Mouse (Mus musculus) left cerebral cortex, adult 18-20 months (tissue): ENCODE results near the gene Fras1. TPM values are rescaled to one million over a fixed set of nuclear protein-coding genes. Genes with fewer than 3 reads are reported as not detected.
A peak's percentile ranks its signal among the peaks of the same experiment; 100 is the strongest.

Experiments
- DNase-seq, 2 experiments: peaks; one replicate each; pipeline ENCODE4 v3.0.0; 2021 to 2022; ENCODE audit warnings: low spot score in 2 of 2, mixed read lengths in 1 of 2
- total RNA-seq, 2 experiments: library from RNA; stranded (reverse); gene quantifications; 2 replicates each; pipeline ENCODE4 v1.2.3; 2021

Gene Fras1
- total RNA-seq, 2 experiments from 2014 or later, result 20.1 to 23.3 TPM

DNA sequence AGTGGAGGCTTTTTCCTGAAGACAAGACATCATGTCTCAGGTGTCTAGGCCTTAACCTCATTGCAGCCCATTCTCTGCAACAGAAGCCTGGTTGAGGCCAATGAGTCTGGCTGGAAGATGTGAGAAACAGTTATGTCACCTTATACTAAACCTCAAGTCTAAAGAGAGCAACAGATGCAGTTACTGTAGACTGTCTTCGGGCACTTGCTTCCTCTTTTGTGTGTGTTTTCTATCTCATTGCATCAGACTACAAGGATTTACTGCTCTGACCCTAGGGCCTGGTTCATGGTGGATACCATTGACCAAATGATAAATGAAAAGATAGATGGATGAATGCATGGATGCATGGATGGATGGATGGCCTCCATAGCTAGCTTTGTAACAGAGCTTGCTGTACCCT, 388.3 kb downstream of the Fras1 start:
- DNase-seq, result no peak

DNA sequence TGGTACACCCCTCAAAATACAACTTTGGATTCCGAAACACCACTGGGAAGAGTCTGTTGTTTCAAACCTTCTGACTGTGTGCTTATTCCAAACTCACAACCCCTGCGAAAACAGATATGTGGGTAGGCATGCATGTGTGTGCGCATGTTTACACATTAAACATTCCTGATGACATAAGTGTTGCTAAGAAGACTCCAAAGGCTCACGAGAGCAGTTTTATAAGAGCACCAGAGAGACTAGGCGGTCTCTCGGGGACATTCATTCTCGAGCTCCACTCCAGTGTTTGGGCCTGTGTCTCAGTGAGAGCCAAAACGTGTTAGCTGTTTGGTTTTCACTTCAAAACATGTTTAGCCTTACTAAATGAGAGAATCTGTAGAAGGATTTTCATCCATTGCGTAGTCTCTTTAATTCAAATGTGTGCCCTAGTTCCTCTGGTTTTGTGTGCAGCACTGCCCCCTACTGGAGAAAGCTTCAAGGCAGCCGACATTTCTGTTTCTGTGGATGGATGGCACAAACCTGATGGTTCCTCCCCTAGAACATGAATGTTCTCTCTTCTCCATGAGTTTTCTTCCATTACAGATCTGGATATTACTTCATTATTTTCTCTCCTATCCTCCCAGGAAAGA, 395.2 kb downstream of the Fras1 start:
- peak; percentile 77 to 82 for DNase-seq

DNA sequence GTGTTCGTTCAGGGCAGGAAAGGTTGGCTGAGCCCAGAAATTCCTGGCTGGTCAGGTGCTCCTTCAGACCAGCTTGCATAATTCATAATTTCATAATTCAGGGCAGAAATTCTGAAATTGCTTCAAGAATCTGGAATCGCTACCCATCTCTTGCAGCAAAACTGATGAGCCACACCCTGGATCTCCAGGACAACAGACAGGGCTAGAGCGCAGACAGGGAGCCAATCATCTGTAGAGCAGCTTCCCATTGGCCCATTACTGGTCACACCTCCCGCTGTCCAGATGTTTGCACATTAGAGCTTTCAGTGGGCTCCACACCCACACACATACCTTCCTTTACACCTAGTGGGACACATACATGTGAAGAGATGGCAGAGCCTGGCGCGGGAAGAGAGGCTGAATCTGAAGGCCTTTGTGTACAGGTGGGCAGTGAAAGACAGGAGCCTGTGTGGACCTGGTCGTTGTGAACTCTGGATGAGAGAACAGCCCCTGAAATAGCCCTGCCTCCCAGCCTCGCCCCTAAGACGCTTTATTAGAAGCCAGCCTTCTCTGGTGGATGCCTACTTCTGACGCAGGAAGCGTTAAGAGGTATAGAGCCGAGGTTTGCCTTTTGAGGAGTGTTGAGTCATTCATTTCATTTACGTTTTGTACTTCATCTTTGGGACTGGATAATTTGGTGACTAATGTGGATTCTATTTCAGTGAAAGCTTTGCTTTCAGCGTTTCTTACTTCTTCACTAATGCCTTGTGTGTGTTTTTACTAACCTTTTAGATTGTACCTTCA, 409.9 kb downstream of the Fras1 start:
- DNase-seq, result no peak

DNA sequence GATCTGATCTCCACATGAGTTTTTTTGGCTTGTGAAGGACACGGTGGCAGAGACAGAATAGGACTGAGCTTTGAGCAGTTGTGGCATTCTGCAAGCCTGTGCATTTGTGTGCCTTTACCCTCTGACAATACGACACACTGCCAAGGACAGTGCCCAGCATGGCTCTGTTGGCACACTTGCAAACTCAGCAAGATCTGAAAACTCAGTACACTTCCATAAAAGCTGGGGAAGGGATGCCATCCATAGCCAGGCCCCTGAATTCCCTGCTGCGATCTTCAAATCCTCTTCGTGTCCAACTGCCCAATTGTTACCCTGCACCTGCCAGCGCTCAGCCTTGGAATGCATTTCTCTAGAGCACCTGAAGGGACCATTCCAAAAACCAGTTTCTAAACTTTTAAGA, 411.3 kb downstream of the Fras1 start:
- no peak for DNase-seq

DNA sequence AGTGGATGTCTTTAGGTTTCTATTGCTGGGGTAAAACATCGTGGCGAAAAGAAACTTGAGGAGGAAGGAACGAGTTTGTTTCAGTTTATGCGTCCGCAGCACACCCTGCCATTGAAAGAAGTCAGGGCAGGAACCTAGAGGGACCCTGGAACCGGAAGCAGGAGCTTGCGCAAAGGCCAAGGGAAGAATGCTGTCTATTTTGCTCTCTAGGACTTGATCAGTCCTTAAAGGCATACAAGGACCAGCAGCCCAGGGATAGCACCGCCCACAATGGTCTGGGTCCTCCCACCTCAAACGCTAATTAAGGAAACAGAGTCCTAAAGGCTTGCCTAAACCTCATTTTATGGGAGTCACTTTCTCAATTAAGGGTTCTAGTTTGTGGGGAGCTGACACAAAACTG, 418.7 kb downstream of the Fras1 start:
- no peak for DNase-seq

GRCm38 (mm10) chr5:96792936-96793718, 419.4 kb downstream of the Fras1 start, which contains the start of gene Anxa3:
Gene Anxa3 (plus strand): TSS chr5:96793339.
- DNase-seq, result no peak

DNA sequence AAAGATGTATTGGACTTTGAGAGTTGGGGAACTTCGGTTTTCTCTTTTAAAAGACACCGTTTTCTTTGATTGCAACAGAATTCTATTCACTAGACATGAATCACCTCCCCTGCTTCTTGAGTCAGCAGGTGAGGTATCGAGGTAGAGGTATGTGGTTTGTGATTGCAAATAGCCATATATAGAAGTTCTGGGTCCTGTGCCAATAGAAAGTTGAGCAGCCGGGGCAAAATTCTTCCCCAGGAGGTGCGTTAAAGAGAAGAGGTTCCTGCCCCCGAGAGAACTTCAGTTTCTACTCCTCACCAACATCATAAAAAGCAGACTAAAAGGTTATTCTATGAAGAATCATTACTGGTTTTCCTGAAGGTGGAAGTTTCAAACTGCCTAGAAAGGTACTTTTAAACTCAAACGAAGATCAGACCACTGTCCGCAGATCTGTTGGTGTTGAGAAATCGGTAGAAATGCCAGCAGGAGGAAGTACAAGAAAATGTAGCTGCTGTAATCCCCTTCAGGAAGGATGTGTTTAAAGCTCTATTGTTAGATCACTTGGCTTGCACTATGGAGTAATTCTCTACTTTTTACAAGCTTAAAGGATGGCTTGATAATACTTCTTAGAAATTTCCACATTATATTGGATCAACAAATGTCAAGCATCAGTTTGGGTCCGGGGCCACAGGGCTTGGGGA, 420.3 kb downstream of the Fras1 start:
- DNase-seq, result no peak

DNA sequence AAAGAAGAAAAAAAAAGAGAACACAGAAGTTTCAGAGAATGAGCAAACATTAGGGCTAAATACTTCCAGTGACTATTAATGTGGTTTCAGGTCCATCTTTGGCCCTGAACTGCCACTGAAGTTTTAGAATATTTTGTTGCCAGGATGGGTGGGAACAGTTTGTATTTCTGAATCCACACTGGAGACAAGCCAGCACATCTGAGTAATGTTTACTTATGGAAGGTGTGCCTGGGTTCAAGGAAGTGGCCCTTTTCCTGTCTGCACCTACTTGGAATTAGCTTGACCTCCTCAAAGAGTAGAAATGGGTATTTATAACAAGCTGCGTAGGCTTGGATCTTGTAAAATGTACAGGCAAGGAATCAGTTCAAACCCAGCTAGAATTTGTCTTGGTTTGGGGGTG, 422.0 kb downstream of the Fras1 start:
- no peak for DNase-seq

DNA sequence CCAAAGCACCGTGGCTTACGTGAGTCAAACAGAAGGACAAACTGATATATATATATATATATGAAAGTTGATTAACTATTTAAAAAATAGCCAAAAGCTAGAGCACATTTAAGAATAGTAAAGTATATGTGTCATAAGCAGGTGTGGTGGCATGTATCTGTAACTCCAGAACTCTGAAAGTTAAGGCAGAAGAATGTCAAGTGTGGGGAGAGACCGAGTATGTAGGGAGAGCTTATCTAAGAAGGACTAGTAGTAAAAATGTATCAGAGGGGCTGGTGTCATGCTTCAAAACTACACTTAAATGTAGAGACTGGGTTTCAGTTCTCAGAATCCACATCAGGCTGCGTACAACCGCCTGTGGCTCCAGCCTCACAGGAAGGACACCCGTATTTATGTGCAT, 423.7 kb downstream of the Fras1 start:
- no peak for DNase-seq

DNA sequence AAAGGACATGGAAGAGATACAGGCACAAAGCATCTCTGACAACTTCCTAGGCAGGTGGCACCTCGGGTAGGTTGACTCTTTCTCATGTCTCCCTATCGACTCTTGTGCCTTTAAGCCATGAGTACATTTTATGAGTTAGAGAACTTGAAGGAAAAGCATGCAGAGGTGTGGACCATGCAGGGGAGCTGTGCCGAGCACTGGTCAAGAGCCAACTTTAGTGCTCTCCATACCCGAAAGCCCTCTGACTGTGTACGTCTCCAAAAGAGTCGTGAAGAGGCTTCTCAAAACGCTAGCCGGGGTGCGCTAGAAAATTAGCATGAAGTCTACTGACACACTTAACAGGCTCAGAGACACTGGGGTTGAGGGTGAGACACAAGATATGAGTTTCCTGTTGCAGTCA, 425.4 kb downstream of the Fras1 start:
- no peak for DNase-seq

- no peak for DNase-seq
Observed at GRCm38 (mm10) chr5:96799969-96800368, 426.2 kb downstream of the Fras1 start.

- DNase-seq, result no peak
Observed at GRCm38 (mm10) chr5:96802185-96802584, 428.4 kb downstream of the Fras1 start.

DNA sequence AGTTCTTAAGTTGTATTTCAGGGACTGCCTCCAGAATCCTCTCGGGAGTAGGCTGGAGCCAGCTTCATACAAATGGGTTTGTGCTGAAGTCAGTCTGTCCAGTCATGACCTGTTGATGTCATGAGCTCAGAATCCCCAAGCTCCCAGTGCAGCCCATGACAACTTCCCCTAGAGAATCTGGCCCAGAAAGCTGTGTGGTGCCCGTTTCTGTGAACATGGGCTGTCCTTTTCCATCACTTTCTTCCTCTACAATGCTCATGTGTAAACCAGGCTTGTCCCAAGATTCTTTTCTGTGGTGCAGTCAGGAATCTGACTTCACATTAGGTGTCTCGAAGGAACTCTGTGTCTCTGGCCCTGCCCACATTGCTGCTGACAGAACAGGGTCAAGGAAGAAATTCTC, 429.3 kb downstream of the Fras1 start:
- DNase-seq, result no peak

DNA sequence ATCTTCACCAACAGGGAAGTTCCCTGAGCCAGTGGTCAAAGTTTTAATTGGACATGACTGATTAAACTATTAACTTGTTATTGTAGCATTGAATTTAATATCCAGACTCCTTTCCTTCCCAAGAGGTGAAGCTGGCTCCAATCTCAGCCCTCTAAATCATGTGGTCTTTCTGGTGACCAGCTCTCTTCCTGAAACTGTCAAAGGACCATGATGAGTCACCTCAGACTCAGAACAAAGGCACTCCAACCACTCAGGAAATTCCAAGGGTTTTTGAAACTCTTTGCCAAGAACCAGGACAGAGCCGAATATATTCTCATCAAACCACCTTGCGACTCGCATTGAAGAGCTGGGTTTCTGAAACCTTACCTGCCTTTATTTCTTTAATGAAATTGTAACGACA, 430.5 kb downstream of the Fras1 start:
- DNase-seq, result no peak

DNA sequence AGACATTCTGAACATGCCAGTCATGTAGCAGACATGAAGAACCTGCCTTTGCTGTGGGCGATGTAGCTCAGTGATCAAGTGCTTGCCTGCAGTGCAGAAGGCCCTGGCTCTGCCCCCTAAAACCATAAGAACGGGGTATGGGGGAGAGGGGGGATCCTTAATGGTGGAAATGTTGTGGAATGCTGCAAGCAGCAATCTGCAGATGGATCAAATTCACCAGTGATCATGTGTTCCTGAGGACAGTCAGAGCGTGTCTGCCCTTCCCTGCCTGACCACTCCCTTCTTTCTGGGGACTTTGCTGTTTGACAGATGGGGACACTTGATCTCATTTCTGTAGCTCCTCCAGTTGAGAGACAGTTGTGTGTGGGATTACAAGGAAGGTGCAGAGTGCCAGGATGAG, 431.1 kb downstream of the Fras1 start:
- no peak for DNase-seq

GRCm38 (mm10) chr5:96810620-96811019, 436.9 kb downstream of the Fras1 start:
- peak in 1 of 2 experiments; percentile 4 for DNase-seq

DNA sequence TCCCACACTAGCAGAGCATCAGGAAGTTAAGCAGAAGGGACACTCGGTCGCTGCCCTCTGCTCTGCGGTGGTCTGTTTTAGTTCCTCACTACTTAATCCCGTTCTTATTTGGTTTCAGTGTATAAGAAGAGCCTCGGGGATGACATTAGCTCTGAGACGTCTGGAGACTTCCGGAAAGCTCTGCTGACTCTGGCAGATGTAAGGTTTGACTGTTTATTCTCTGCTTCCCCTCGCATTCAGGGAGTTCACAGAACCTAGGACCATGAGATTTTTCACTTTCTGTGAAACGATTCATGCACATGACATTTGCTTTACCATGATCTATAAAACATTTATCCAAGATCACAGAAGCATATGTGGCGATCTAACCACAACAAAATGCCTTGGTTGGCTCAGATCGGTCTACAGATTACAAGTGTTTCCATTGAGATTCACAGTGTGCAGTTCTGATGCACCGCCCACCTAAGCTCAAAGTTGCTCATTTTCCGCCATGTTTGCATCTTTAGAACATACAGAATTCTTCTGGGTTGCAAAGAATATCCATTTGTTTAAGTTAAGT, 451.1 kb downstream of the Fras1 start:
- no peak for DNase-seq

DNA sequence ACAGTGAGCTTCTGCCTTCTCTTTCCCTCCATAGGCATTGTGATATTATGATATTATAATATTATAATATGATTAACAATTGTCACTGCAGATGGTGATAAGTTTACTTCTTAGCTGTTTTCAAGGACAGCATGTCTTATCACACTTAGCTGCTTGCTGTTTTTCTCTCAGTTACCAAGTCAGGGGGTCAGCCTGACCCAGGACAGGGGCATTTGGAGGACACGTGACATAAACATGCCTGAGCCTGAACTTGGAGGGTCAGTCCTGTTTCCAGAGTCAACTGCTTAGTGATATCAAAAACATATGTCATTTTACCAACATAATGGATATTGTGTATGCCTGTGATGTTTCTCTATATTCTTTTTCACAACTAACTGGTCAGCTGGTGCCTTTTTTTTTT, 453.4 kb downstream of the Fras1 start:
- no peak for DNase-seq
